Mouse (Mus musculus): Measurements from ENCODE around the gene Rc3h2.

DNA sequence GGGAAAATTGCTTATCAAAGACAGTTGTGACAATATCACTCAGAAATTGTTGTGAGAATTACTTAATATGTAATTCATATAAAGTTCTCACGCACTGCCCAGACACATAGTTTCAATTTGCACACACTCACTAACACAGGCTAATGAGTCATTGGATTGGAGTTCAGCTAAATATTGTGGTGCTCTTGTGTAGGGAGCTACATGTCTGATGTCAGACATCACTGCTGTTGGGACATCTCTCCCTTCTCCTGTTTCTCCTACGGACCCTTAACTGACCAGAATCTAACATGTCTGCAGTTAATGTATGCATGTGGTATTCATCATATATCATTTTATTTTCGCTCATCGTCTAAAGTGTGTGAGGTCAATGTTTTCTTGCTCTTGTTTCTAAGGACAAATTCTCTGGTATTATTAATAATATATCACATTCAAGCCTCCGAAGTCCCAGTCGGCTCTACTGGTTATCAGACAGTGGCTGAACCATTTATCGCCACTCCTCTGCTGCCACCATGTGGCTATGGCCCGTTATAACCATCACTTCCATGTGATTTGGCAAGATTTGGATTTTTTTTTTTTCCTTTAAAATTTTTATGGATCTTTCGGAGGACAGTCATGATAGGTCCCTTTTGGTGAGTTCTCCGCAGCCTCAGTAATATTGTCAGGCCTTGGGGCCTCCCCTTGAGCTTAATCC lies 84.1 kb downstream of the Rc3h2 start:
- TF ChIP-seq ZNF384 (IDR thresholded peaks at IDR 0.05; ENCODE audit: low read depth, low read length) (no peak), HCFC1 (IDR thresholded peaks at IDR 0.05; ENCODE audit: borderline replicate concordance, insufficient read depth, low read length) (no peak), CHD2 (IDR thresholded peaks at IDR 0.05; ENCODE audit: low read depth, low read length) (no peak), MAFK (IDR thresholded peaks at IDR 0.05; ENCODE audit: insufficient read depth, low read depth, low read length) (no peak), ZC3H11A (IDR thresholded peaks at IDR 0.05; ENCODE audit: borderline replicate concordance, low read depth, low read length) (peak; percentile 52; the same call in 1 of the 2 replicates)

All from ES-E14 (cell line).